Mouse (Mus musculus) 3134 (cell line): ENCODE measurements around the gene Zkscan1.

Experiments
- DNase-seq: peaks from one replicate; pipeline ENCODE4 v3.0.0-alpha.2; 2011; ENCODE audit warnings: low spot score; ENCODE audit not compliant: insufficient read length; ENCODE audit errors: extremely low read depth

Gene Zkscan1

GRCm38 (mm10) chr5:138116255-138117198, 31.6 kb downstream of the Zkscan1 start, which contains the start of gene Zscan21:
TSS of gene Zscan21 (plus strand) at chr5:138116903.
- peak; percentile 94 for DNase-seq

- DNase-seq = peak; percentile 46
Observed at GRCm38 (mm10) chr5:138117199-138118015, 32.5 kb downstream of the Zkscan1 start.

- peak; percentile 50 for DNase-seq
Observed at GRCm38 (mm10) chr5:138118041-138118440, 33.2 kb downstream of the Zkscan1 start.

- DNase-seq = no peak
Observed at GRCm38 (mm10) chr5:138132425-138133064, 47.7 kb downstream of the Zkscan1 start.

- no peak for DNase-seq
Observed at GRCm38 (mm10) chr5:138137257-138137656, 52.4 kb downstream of the Zkscan1 start.

GRCm38 (mm10) chr5:138137935-138138549, 53.2 kb downstream of the Zkscan1 start:
- DNase-seq = no peak

GRCm38 (mm10) chr5:138138585-138138984, 53.7 kb downstream of the Zkscan1 start:
- no peak for DNase-seq

GRCm38 (mm10) chr5:138154390-138154789, 69.5 kb downstream of the Zkscan1 start:
- DNase-seq = no peak

GRCm38 (mm10) chr5:138155443-138155976, 70.6 kb downstream of the Zkscan1 start, which contains the start of gene Zfp113:
TSS of gene Zfp113 (minus strand) at chr5:138155744.
- peak; percentile 89 for DNase-seq
